Mouse (Mus musculus) lung, adult 2 months (tissue): Measurements from ENCODE around the gene Pex5.

Experiments used
- CTCF ChIP-seq: fragments of 200-500 bp; IDR thresholded peaks from 2 replicates; pipeline ENCODE4 v1.5.1; 2011; ENCODE audit warnings: mild to moderate bottlenecking, low read length, control low read depth; ENCODE audit not compliant: insufficient read depth
- POLR2A ChIP-seq: fragments of 200-500 bp; IDR thresholded peaks from 2 replicates; pipeline ENCODE4 v1.6.1; 2011; ENCODE audit warnings: low read depth, mild to moderate bottlenecking, control low read depth, low read length, borderline replicate concordance; ENCODE audit errors: extremely low read depth

- TF ChIP-seq POLR2A (no peak), CTCF (no peak)
Observed at GRCm38 (mm10) chr6:124430784-124431495, 16.1 kb upstream of the Pex5 start.
